Mouse (Mus musculus) erythroid progenitor cell, adult 5-6 weeks (primary cell): ENCODE results near the gene Arntl. TPM values are rescaled to one million over a fixed set of nuclear protein-coding genes. Genes with fewer than 3 reads are reported as not detected.

Experiments
- ATAC-seq: replicated peaks from 2 replicates; pipeline ENCODE4 v1.8.0; 2016; ENCODE audit warnings: moderate number of reproducible peaks, mild to moderate bottlenecking, moderate TSS enrichment, inconsistent platforms; ENCODE audit not compliant: poor library complexity, low FRiP score, severe bottlenecking
- total RNA-seq, 2 experiments: library from RNA; stranded (forward) in 1 of 2; stranded (reverse) in 1 of 2; fragments of 150-400 nt in 1 of 2; fragments of 186-747, 209-891 nt in 1 of 2; gene quantifications; 2 replicates each; pipeline versions ENCODE4 v1.2.3 to v1.2.4; 2015 to 2017; ENCODE audit warnings: low replicate concordance in 2 of 2

Gene Arntl
- total RNA-seq, 2 experiments from 2014 or later, result 5.4 to 12.6 TPM

DNA sequence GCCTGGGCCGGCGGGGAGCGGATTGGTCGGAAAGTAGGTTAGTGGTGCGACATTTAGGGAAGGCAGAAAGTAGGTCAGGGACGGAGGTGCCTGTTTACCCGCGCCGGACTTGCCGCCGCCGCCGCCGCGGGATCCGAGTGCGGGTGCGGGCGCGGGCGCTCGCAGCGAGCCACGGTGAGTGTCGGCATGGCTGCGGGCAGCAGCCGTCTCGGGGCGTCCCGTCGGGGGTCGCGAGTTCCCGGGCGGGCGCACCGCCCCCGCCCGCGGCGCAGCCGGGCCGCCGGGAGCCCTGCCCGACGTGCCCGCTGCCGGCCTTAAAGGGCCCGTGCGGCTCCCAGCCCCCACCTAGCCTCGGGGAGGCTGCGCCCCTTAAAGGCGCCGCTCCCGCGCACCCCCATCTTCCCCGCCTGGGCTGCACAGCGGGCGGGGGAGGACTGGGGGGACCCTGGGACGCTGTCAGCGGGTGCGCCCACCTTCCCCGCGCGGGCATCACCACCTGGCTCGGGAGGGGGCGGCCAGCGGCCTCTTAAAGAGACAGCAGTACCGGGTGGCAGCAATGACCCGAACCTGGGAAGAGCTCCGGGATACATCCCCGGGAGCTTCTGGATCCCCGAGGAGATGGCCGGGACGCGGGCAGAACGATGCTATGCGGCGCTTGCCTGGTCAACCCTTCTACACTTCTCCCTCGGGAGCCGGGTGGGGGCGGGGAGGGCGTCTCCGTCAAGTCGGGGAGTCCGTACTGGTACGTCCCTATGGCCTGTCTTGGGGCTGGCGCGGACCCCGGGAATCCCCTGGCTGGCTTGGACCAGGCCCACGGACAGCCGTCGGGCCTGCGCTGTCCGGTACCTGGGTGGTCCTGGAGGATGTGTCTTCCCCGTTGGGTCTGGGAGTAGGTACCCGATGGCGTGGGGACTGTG is 464 bp downstream of the Arntl start:
- ATAC-seq, result no peak

DNA sequence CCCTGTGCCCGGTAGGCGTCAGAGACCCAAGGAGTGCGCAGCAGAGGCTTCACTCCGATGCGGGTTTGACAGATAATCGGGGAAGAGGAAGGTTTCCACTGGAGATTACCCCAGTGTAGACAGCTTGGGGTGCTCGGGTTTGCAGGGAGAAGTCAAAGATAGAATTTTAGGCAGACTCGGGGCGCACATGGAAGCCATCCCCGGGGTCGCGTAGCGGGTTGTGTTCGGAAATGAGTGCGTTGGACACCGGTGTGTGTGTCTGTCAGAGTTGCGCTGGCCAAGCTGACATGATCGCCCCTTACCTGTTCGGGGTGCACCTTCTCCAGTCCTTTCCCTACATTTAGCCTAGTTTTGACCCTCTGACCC is 1.1 kb downstream of the Arntl start:
- no peak for ATAC-seq

DNA sequence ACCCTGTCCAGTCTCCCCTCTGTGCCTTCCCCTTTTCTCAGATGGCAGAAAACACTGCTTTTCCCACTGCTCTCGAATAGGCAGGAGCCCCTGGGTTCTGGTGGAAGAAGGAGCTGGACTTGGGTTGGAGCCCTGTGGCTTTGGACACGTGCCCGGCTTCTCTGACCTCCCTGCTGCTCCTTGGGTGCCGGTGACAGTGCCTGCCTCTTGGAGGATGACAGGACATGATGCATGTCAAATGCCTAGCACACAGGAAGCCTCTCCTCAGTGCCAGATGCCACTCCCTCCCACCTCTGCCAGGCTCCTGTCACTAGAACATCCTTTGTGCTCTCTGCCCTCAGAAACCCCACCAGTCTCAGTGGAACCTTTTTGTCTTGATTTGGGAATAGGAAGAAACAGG is 3.2 kb downstream of the Arntl start:
- ATAC-seq, result no peak

DNA sequence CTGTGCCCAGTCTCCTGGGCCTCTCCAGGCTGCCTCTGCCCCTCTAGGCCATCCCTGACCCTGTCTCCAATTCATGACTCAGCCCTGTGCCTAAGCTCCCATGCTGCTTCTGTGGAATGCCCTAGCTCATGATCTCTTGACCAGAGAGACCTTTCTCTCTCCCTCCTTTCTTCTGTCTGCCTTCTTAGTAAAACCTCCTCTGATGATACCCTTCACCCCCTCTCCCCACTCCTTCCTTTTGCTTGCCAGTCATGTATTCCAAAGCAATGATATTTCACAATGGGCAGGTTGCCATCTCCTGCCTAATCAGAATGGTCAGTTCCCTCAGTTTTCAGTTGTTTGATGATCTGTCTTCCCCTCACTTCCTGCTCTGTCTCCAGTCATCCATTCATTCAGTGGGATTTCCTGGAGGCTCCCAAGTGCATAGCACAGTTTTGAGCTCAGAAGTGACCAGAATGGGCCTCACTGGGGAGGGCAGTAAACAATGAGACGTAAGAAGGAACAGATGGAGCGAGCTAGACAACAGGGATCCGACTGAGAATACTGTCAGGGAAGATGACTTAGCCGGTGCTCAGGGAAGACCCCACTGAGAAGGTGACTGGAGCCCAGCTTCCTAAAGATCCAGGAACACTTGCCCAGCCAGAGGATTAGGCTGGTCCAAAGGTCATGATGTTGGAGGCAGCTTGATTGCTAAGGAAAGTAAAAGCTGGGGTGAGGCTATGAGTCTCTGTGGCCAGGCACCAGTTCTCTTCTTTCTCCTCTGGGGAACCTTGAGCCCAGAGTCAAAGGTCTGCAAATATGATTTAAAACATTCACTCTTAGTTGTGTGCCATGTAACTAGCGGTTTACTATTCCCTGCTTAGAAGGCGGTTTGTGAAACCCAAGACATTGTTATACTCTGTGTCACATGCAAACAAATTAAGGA is 7.2 kb downstream of the Arntl start:
- ATAC-seq, result no peak

DNA sequence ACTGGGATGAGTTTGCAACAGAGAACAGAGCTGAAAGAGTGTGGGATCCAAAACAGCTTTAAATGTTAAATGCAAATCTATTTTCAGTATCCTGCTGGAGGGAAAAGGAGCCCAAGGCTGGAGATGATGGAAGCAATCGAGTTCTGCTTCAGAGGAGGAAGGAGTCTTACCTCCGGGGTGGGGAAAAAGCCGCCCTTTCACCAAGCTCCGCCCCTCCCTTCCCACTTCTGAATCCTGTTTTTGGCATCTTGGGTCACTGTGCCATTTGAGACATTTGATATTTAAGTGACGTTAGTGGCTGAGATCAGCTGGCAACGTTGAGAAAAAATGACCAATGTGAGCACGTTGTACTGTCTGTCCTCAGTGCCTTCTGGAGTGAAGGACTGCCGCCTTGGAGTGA is 8.9 kb downstream of the Arntl start:
- no peak for ATAC-seq

DNA sequence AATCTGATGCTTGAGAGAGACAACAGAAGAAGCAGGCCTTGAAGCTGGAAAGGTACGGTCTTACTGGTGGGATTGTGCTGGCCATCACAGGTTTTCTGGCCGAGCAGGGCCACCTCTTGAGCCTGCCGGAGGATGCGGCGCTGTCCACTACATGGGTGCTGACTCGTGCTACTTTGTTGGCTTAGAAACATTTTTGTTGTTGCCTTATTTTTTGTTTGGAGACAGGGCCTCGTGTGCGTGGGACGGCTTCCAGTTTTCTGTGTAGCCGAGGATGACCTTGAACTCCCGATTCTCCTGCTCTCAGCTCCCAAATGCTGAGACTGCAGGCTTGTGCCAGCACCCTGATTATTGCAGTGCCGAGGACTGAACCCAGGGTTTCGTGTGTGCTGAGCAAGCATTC is 12.2 kb downstream of the Arntl start:
- no peak for ATAC-seq

DNA sequence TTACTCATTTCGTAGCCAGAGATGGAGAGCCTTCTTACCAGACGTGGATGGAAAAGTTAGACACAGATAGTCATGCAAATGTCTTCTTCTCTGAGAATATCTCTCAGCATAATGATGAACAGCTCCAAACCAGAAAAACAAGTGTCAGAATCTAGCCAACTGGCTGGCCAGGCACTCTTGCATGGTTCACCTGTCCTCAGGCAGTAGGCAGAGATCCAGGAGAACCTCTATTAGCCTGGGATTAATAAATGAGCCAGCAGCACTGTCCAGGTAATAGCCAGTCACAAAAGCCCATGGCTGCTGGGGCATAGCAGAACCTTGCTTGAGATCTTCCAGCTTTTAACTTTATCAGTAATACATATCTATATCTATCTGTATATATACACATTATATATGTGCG is 12.6 kb downstream of the Arntl start:
- ATAC-seq, result no peak

DNA sequence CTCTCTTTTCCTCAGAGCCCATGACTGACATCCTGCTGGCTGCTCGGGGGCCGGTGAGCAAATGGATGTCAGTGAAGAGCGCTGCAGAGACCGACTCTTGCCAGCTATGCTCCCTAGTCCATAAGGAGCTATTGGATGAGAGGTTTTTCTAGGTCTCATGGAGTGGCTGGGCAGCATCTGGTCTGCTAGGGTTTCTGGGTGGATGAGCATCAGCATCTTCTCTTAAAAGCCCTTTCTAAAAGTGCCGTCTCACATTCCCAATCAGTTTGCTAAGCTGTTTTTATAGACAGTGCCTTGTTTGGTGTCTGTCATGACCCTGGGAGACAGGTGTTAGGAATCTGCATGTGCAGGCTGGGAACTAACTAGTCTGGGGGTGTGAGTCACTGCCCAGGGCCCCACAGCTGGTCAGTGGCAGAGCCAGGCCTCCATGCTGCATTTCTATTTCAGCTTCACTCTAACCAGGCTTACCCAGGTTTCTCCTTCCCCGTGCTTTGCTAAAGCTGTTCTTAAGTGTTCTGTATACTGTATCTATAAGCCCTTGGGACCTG is 13.5 kb downstream of the Arntl start:
- ATAC-seq, result no peak

DNA sequence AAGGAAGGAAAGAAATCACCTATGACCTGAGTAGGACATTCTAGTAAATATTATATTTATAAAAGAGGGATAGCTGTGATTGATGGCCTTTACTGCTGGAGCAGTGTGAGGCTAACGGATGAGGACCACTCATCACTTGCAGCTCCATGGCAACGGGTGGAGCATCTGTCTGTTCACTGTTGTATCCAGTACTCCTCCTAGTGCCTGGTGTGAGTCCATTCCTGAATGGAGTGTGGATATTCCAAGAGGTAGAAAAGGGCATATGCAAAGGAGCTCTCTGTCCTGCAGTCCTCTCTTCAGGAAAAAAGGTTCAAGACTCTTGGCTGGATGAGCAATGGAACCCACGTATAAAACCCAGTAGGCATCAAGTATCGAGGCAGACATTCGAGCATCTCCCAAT is 15.6 kb downstream of the Arntl start:
- ATAC-seq, result no peak

DNA sequence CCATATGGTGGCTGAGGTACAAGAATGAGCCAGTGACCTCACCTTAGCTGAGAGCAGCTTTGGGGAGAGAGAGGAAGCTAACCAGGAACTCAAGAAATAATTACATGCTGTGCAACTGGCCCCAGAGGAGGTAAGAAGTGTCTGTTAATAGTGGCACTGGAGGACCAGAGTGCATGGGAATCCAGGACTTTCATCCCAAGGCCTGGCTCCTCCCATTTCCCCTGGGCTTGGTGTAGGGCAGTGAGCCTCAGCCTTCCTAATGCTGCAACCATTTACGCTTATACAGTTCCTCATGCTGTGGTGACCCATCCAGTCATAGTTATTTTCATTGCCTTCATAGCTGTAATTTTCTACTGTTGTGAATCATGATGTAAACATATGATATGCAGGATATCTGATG is 17.4 kb downstream of the Arntl start:
- ATAC-seq, result no peak

DNA sequence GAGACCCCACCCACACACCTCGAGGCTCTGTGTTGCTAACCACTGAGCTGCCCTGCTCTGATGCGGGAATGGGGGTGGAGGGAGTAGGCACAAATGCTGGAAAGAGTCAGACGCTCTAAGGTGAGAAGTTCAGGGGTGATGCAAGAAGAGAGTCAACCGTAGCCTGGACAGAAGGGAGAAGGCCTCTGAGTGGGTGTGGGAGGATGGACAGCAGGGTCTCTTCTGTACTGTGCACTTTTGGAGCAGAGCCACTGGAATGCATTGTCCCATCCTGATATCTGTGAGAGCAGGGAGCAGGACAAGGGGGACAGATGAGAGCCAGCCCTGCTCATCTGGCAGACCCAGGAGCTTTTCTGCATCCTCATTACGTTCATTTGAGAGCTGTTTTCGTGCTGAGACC is 21.2 kb downstream of the Arntl start:
- ATAC-seq, result no peak

DNA sequence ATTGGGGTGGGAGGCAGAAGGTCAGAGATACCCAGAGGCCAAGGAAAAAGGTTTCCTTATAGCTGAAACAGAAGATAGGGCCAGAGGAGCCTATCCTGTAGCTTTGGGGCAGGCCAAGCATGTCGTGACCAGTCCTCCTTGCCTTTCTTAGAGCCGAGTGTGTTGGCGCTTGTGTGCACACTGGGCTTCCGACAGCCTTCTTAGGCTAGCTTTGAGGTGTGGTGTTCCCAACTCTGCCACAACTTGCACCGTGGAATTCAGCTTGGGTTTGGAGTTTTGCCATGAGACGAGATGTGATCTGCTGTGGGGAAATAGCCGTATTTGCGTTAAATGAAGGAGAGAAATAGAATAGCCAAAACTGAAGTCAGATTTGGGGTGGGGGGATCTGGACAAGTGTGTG is 28.9 kb downstream of the Arntl start:
- ATAC-seq, result no peak

DNA sequence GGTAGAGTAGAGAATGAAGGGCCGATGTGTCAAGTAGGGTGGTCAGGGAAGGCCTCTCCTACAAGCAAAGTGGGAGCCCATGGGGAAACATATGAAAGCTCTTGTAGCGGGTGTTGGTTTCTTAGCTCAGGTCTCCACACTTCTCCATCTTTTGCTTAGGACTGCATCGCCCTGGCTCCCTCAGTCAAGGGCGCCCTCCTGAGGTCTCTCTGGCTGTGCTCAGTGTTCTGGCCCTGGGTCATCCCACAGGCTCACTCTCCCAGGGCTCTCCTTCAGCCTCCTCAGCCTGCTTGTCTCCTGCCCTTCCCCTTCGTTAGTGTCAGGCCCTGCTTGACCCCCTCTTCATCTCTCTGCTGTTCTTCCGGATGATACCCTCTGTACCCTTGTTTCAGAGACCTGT is 31.1 kb downstream of the Arntl start:
- ATAC-seq, result no peak

DNA sequence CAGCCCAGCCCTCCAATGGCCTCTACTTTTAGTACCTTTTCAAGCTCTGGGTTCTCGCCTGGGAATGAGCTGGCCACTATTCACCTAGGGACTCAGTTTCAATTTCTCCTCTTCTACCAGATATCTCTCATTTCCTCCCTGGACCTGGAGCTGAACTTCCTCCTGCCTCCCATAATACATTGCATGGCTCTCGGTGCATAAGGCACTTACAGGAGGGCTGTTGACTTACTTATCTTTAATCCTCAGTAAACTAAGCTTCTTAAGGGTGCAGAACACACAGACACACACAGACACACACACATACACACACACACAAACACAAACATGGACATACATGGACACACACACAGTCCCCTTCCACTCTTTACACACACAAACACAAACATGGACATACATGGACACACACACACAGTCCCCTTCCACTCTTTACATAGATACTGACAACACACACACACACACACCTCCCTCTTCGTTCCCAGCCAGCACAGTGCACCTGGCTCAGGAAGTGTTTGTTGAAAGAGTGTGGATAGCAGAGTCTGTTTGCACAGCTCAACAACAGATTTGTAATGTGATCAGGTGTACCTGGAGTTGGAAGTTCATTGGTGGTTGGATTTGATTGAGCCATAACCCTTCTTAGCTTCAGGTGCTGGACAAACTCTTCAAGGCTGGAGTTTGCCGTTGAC is 32.3 kb downstream of the Arntl start:
- no peak for ATAC-seq

DNA sequence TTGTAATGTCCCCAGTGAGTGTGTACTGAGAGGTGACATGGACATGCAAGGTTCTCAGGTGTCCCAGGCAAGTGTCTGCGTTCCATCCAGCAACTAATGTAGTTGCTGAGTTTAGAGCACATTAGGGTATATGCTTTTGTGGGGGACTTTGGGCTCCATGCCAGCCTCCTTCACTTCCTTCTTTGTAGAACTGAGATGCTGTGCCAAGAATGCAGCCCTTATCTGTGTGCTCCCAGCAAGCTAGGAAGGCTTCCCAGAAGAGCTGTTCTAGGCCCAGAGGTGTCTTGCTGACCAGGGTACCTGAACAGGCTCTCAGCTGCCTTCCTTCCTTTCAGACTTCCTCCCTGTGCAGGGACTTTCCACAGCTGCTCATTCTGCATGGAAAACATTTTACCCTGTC is 33.2 kb downstream of the Arntl start:
- no peak for ATAC-seq

DNA sequence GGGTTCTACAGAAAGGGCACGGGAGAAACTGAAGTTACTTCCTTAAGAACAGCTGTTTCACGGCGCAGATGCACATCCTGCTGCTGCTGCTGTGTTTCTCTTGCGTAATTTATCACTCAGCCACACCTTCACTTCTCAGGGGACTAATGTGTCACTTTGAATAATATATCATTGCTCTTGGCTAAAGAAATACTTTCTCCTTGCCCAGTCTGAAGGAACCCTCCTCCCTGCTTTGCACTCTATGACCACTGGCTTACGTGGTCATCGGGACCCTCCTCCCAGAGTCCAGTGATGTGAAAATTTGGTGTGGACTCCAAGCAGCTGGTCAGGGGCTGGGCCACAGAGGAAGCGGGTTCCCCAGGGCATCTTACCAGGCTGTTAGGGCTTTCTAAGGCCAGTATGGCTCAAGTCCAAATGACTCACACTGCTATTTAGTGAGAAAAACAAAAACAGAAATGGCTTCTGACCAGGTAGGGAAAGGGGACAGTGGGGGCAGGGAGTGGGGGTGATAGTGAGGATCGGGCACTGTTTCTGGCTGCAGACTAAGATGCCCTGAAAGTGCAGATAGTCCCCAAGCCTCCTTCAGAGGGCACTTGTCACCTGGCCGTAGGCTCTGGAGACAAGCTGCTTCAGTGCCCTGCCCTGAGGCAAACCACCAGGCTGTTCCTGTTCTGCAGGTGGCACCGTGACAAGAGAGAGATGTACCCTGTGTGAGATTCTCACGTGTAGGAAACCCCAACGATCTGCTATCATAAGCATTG is 34.8 kb downstream of the Arntl start:
- ATAC-seq, result no peak

DNA sequence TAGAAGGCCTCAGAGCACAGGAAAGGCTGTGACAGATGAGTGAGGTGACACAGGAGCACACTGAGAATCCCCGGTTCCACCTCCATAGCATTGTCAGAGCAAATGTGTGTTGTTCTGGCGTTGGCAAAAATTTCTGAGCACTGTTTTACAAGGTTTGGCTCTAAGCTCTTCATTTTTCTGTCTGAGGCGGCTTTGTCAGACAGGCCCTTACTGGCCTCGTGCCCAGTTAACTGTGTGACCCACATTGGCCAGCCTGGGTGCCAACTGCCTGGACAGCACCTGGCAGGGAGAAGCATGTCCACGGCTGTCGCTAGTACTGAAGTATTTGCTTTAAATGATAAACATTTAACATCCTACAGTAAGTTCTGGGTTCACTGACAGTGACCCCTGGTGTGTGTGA is 35.4 kb downstream of the Arntl start:
- ATAC-seq, result no peak

DNA sequence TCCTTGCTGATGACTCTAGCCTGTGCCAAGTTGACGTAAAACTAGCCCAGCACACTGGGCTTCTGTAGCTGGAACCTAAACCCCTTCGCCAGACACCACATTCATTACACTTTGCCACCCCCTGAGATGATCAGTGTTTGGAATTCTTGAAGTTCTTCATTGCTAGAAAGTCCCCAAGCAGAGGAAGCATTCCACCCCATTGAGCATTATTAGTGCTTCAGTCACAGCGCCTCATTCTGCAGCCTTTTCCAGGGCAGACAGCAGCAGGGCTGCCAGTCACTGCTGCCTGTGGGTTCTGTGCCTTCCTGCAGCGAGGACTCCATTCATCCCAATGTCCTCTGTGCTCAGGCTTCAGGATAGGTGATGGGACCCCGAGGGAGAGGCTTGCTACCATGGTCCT is 37.9 kb downstream of the Arntl start:
- ATAC-seq, result no peak

DNA sequence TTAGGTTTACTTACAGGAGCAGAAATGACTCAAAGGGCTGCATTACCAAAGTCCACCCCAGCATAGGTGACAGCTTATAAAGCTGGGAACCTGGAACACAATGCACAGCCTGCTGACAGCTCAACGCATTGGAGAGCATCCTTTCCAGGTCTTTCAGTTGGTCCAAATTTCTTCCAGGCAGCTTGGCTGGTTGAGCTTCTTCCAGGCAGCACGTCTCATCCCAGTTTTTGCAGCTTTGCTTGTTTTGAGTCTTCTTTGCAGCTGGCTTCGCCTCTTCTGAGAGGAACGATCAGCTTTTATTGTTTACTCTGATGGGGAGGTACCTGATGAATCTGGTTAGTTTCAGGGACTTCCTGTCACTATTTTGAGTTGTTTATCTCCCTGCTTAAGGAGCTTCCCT is 39.2 kb downstream of the Arntl start:
- ATAC-seq, result no peak

DNA sequence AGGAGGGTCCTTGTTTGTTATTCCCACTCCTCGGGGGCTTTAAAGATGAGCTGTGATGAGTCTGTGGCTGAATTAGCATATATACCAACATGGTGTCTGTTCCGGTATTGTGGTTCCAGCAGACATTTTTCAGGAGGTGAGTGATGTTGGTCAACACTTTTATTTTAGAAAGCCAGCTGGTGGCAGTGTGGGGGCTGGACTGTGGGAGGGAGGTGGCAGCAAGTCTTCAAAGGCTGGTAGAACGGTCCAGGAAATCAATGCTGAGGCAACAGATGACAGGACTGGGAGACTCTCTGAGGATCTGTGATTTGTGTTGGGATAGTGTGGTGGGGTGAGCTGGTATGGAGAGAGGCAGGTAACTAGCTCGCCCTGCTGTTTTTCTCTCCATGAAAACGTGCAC is 39.9 kb downstream of the Arntl start:
- no peak for ATAC-seq
